Comparison of ENCODE assay signal across 12 mouse cellular contexts in the genomic region with DNA sequence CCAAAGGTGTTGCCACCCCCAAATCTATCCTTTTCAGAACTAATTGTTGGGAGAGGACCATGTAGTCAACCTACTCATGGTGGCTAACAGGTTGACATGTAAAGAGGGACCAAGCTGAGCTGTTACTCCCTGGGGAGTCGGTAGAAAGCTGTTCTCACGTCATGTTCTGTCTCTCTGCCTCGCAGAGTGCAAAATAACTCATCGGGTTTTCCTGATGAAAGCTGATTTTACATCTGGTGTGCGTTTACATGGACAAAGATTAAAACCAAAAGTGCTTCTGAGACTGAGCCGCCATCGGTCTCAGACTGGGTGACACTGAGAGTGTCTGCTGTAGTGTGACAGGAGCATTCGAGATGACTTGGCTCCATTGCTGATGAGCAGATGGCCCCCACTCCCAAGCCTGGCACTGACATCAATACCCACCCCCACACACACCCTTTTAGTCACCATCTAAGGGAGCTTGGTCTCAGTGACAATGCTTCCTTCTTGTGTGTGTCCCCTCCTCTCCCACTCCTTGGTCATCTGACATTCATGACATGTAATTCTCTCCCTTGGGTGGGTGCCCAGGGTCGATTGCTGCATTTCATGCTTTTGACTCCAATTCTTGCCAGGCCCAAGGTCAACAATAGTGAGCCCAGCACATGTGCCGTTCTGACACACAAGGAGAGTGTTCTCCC. TPM values are rescaled to one million over a fixed set of nuclear protein-coding genes. Genes with fewer than 3 reads are reported as not detected.
DNase-seq lines count a peak whose midpoint lies in the region; ATAC-seq and TF ChIP-seq lines count a peak whose summit lies in the region.
"Had no signal": no experiment of that assay in that cellular context is flagged by ENCODE, and none has a peak within 500 bp of the region (broad histone marks: within the 10 kb centered on the region; RNA-seq: fewer than 3 reads in every experiment).

No protein-coding gene starts in this region.

- WGBS in cerebellum, adult 2 months, result 21% methylated on average over 10 of the region's 10 CpGs
- 56% methylated on average over 10 of the region's 10 CpGs for WGBS in hindbrain, embryonic 16.5 days
- WGBS in midbrain, embryonic 14.5 days, result 68% methylated on average over 10 of the region's 10 CpGs
- 78% methylated on average over 10 of the region's 10 CpGs for WGBS in intestine, postnatal 0 days

- no peaks in the 10 kb centered on the region for H3K36me3 ChIP-seq in hindbrain, embryonic 16.5 days (ENCODE audit: control insufficient read depth, insufficient read depth, low read length)
- no peaks in the 10 kb centered on the region for H3K36me3 ChIP-seq in midbrain, embryonic 14.5 days (ENCODE audit: control insufficient read depth, insufficient read depth, low read length)
- no peaks in the 10 kb centered on the region for H3K36me3 ChIP-seq in intestine, postnatal 0 days (ENCODE audit: control insufficient read depth, insufficient read depth)

- no peak overlapping the region for H3K4me2 ChIP-seq in hindbrain, embryonic 16.5 days (ENCODE audit: low read length)
- no peak overlapping the region for H3K4me2 ChIP-seq in midbrain, embryonic 14.5 days (ENCODE audit: low read length)
- no peak overlapping the region for H3K4me2 ChIP-seq in intestine, postnatal 0 days (replicated peaks; ENCODE audit: low read depth)

- no peaks in the 10 kb centered on the region for H3K27me3 ChIP-seq in cerebellum, adult 2 months (ENCODE audit: control insufficient read depth, insufficient read depth, low read length)
- no peaks in the 10 kb centered on the region for H3K27me3 ChIP-seq in hindbrain, embryonic 16.5 days (replicated peaks; ENCODE audit: control insufficient read depth, insufficient read depth, low read length)
- no peaks in the 10 kb centered on the region for H3K27me3 ChIP-seq in midbrain, embryonic 14.5 days (ENCODE audit: control insufficient read depth, insufficient read depth, low read length)
- no peaks in the 10 kb centered on the region for H3K27me3 ChIP-seq in intestine, postnatal 0 days (replicated peaks; ENCODE audit: control insufficient read depth, insufficient read depth, low read length)

- H3K9ac ChIP-seq in hindbrain, embryonic 16.5 days (ENCODE audit: low read depth, low read length), result no peak overlapping the region
- H3K9ac ChIP-seq in midbrain, embryonic 14.5 days (replicated peaks; ENCODE audit: low read length), result no peak overlapping the region
- H3K9ac ChIP-seq in intestine, postnatal 0 days (ENCODE audit: low read depth, low read length), result no peak overlapping the region
- H3K9ac ChIP-seq: liver, embryonic 14.5 days had no signal

- H3K9me3 ChIP-seq in hindbrain, embryonic 16.5 days (ENCODE audit: control insufficient read depth, low read length), result no peaks in the 10 kb centered on the region
- H3K9me3 ChIP-seq in midbrain, embryonic 14.5 days (ENCODE audit: control insufficient read depth, low read length), result no peaks in the 10 kb centered on the region
- no peaks in the 10 kb centered on the region for H3K9me3 ChIP-seq in intestine, postnatal 0 days (ENCODE audit: control insufficient read depth)

- H3K4me1 ChIP-seq in cerebellum, adult 2 months (ENCODE audit: control insufficient read depth, insufficient read depth, low read length), result peaks cover 15% of the 10 kb centered on the region
- H3K4me1 ChIP-seq in hindbrain, embryonic 16.5 days (ENCODE audit: control insufficient read depth, insufficient read depth, low read depth, low read length), result no peaks in the 10 kb centered on the region
- H3K4me1 ChIP-seq in midbrain, embryonic 14.5 days (ENCODE audit: control insufficient read depth, insufficient read depth, low read length), result peaks cover 22% of the 10 kb centered on the region
- H3K4me1 ChIP-seq in intestine, postnatal 0 days (replicated peaks; ENCODE audit: control insufficient read depth, insufficient read depth, low read length), result no peaks in the 10 kb centered on the region; the same call in 1 of the 2 replicates

- peak overlapping the region; percentile 57; the same call in 1 of the 2 replicates for H3K27ac ChIP-seq in cerebellum, adult 2 months (ENCODE audit: insufficient read depth, low read length)
- H3K27ac ChIP-seq in hindbrain, embryonic 16.5 days (ENCODE audit: low read depth, low read length), result no peak overlapping the region
- H3K27ac ChIP-seq in midbrain, embryonic 14.5 days (replicated peaks; ENCODE audit: low read depth, low read length), result peak overlapping the region; percentile 45; the same call in 1 of the 2 replicates
- no peak overlapping the region for H3K27ac ChIP-seq in intestine, postnatal 0 days (ENCODE audit: low read depth, low read length)
- H3K27ac ChIP-seq: liver, embryonic 14.5 days had no signal

- peak; percentile 67 for ATAC-seq in hindbrain, embryonic 16.5 days
- ATAC-seq in midbrain, embryonic 14.5 days (ENCODE audit: low FRiP score, low TSS enrichment), result peak; percentile 57; the same call in 1 of the 2 replicates
- ATAC-seq in intestine, postnatal 0 days, result no peak
- ATAC-seq in monocyte, adult 5-6 weeks (replicated peaks; ENCODE audit: insufficient number of reproducible peaks, low FRiP score, low TSS enrichment, poor library complexity, severe bottlenecking), result no peak
- no peak for ATAC-seq in megakaryocyte-erythroid progenitor cell, adult 5-6 weeks (replicated peaks; ENCODE audit: low FRiP score, low TSS enrichment, poor library complexity, severe bottlenecking)

- no peak overlapping the region for H3K4me3 ChIP-seq in cerebellum, adult 2 months (replicated peaks; ENCODE audit: insufficient read depth, low read depth, low read length)
- H3K4me3 ChIP-seq in hindbrain, embryonic 16.5 days (ENCODE audit: low read length), result no peak overlapping the region
- H3K4me3 ChIP-seq in midbrain, embryonic 14.5 days (replicated peaks; ENCODE audit: low read depth, low read length), result no peak overlapping the region
- no peak overlapping the region for H3K4me3 ChIP-seq in intestine, postnatal 0 days (ENCODE audit: low read depth, low read length)

- no peak for TF ChIP-seq POLR2A in cerebellum, adult 2 months (IDR thresholded peaks at IDR 0.05; ENCODE audit: borderline replicate concordance, insufficient read depth, low read length)

- no peak for TF ChIP-seq CTCF in cerebellum, adult 2 months (IDR thresholded peaks at IDR 0.05; ENCODE audit: borderline replicate concordance, insufficient read depth, low read depth, low read length)
- no peak for TF ChIP-seq CTCF in intestine, postnatal 0 days (IDR thresholded peaks at IDR 0.05; ENCODE audit: low read depth)

- peak; percentile 42 for DNase-seq in lung, postnatal 10 days
- no peak for DNase-seq in lung, postnatal 14 days
- peak; percentile 58 to 68 for DNase-seq in cerebellum, adult 2 months
- DNase-seq in midbrain, embryonic 14.5 days, result no peak
- DNase-seq: kidney, postnatal 14 days had no signal

RNA-seq across cellular contexts. Expression of a gene that starts 12.4 kb away (rescaled TPM):
- polyA plus RNA-seq in cerebellum, adult 2 months (2012; rRNA removed), result 60.8 and 68.9 TPM in 2 replicates
- 22.1 and 23.9 TPM in 2 replicates for polyA plus RNA-seq in hindbrain, embryonic 16.5 days (2015; fragmentation: Nextera tagmentation; extraction: Ambion mirVana)
- polyA plus RNA-seq in midbrain, embryonic 14.5 days (2014; fragmentation: Nextera tagmentation; extraction: Ambion mirVana), result 20.5 and 24.9 TPM in 2 replicates
- 19.3 and 24.5 TPM in 2 replicates for polyA plus RNA-seq in intestine, postnatal 0 days (2015; fragmentation: Nextera tagmentation; extraction: Ambion mirVana)
- total RNA-seq in monocyte, adult 5-6 weeks (2017), result 106 to 183 TPM (median 115 TPM) in 3 replicates
- 36.6 and 56.3 TPM in 2 replicates for total RNA-seq in megakaryocyte-erythroid progenitor cell, adult 5-6 weeks (2014; fragmentation: Nextera tagmentation)
- total RNA-seq in megakaryocyte-erythroid progenitor cell, adult 5-6 weeks (2017), result 14.7 and 17.3 TPM in 2 replicates

RNA-seq across cellular contexts. Expression of a gene that starts 34.4 kb away (rescaled TPM):
- polyA plus RNA-seq in cerebellum, adult 2 months (2012; rRNA removed), result not detected in 2 replicates
- not detected in 2 replicates for polyA plus RNA-seq in hindbrain, embryonic 16.5 days (2015; fragmentation: Nextera tagmentation; extraction: Ambion mirVana)
- not detected in 2 replicates for polyA plus RNA-seq in midbrain, embryonic 14.5 days (2014; fragmentation: Nextera tagmentation; extraction: Ambion mirVana)
- polyA plus RNA-seq in intestine, postnatal 0 days (2015; fragmentation: Nextera tagmentation; extraction: Ambion mirVana), result not detected in 2 replicates
- 0.58 TPM in 1 of 3 replicates, not detected in the others for total RNA-seq in monocyte, adult 5-6 weeks (2017)
- total RNA-seq in megakaryocyte-erythroid progenitor cell, adult 5-6 weeks (2014; fragmentation: Nextera tagmentation), result not detected in 2 replicates
- total RNA-seq in megakaryocyte-erythroid progenitor cell, adult 5-6 weeks (2017), result 0.15 TPM in 1 of 2 replicates, not detected in the other
- polyA plus RNA-seq: embryonic facial prominence, embryonic 14.5 days; liver, embryonic 14.5 days; spleen, adult 2 months had no signal

Comparison
In these comparisons a context has a peak if more than half of its experiments do, and no peak if none do; other contexts are left out.
1. DNase-seq: peak in lung, postnatal 10 days (single experiment) and cerebellum, adult 2 months (2 of 2); none in lung, postnatal 14 days (single experiment) and midbrain, embryonic 14.5 days (single experiment).
2. H3K27ac ChIP-seq: peak in cerebellum, adult 2 months (single experiment) and midbrain, embryonic 14.5 days (single experiment); none in hindbrain, embryonic 16.5 days (single experiment) and intestine, postnatal 0 days (single experiment).
3. ATAC-seq: peak in hindbrain, embryonic 16.5 days (single experiment) and midbrain, embryonic 14.5 days (single experiment); none in intestine, postnatal 0 days (single experiment), monocyte, adult 5-6 weeks (single experiment) and megakaryocyte-erythroid progenitor cell, adult 5-6 weeks (single experiment).